Mouse (Mus musculus) adrenal gland, adult 18-20 months (tissue): ENCODE results near the gene Pagr1b. TPM values are rescaled to one million over a fixed set of nuclear protein-coding genes. Genes with fewer than 3 reads are reported as not detected.

Source experiments
- DNase-seq, 2 experiments: peaks; one replicate each; pipeline ENCODE4 v3.0.0; 2021 to 2022; ENCODE audit warnings: low spot score in 2 of 2
- total RNA-seq, 2 experiments: library from RNA; stranded (reverse); gene quantifications; 1 replicate in 1 of 2; 2 replicates in 1 of 2; pipeline ENCODE4 v1.2.3; 2021

Pagr1b gene
- total RNA-seq, 2 experiments from 2014 or later, result 1.3 to 3.0 TPM

- DNase-seq, result no peak
Observed at GRCm38 (mm10) chr7:127020031-127020430, 3.7 kb upstream of the Pagr1b start.

GRCm38 (mm10) chr7:127019306-127019960, 3.1 kb upstream of the Pagr1b start:
- no peak for DNase-seq

GRCm38 (mm10) chr7:127018416-127019305, 2.4 kb upstream of the Pagr1b start:
- DNase-seq, result no peak

GRCm38 (mm10) chr7:127017950-127018345, 1.7 kb upstream of the Pagr1b start:
- no peak for DNase-seq

- DNase-seq, result peak; percentile 92 to 95
Observed at GRCm38 (mm10) chr7:127016971-127017949, 976 bp upstream of the Pagr1b start, which contains the start of gene Pagr1a. Gene Pagr1a (minus strand): TSS chr7:127017352.

- peak; percentile 66 for DNase-seq
Observed at GRCm38 (mm10) chr7:127016486-127016938, 228 bp upstream of the Pagr1b start.

- peak in 1 of 2 experiments; percentile 42 for DNase-seq
Observed at GRCm38 (mm10) chr7:127016081-127016480, 203 bp downstream of the Pagr1b start.

- no peak for DNase-seq
Observed at GRCm38 (mm10) chr7:127014993-127015392, 1.3 kb downstream of the Pagr1b start.

GRCm38 (mm10) chr7:127014320-127014719, 2.0 kb downstream of the Pagr1b start, which contains the start of gene Mvp:
Gene Mvp (minus strand): TSS chr7:127014621.
- DNase-seq, result peak; percentile 66 to 70

GRCm38 (mm10) chr7:127013385-127013784, 2.9 kb downstream of the Pagr1b start:
- DNase-seq, result no peak

GRCm38 (mm10) chr7:127012845-127013244, 3.4 kb downstream of the Pagr1b start:
- no peak for DNase-seq

GRCm38 (mm10) chr7:127012374-127012773, 3.9 kb downstream of the Pagr1b start:
- no peak for DNase-seq

GRCm38 (mm10) chr7:127011717-127012116, 4.6 kb downstream of the Pagr1b start:
- no peak for DNase-seq

GRCm38 (mm10) chr7:127011051-127011450, 5.2 kb downstream of the Pagr1b start:
- DNase-seq, result no peak

- no peak for DNase-seq
Observed at GRCm38 (mm10) chr7:127009307-127010085, 6.8 kb downstream of the Pagr1b start.

GRCm38 (mm10) chr7:127008239-127009019, 7.9 kb downstream of the Pagr1b start:
- peak; percentile 41 to 54 for DNase-seq

GRCm38 (mm10) chr7:127007313-127008024, 8.8 kb downstream of the Pagr1b start:
- no peak for DNase-seq

- no peak for DNase-seq
Observed at GRCm38 (mm10) chr7:127004122-127004875, 12.0 kb downstream of the Pagr1b start.
